Mouse (Mus musculus) stomach, postnatal 0 days (tissue): ENCODE results near the gene Aqp9. TPM values are rescaled to one million over a fixed set of nuclear protein-coding genes. Genes with fewer than 3 reads are reported as not detected.

Experiments used
- ATAC-seq: fragments of 200-750 bp; cut with Nextera tagmentation; 2 replicates; pipeline ENCODE4 v1.8.0; 2017; ENCODE audit not compliant: low FRiP score, low TSS enrichment
- DNase-seq: peaks from one replicate; pipeline ENCODE4 v3.0.0-alpha.2; 2016; ENCODE audit warnings: low spot score
- H3K27ac ChIP-seq: fragments of 300-500 bp; sonication (generic); replicated peaks from 2 replicates; pipeline ENCODE4 v1.5.1; 2014; ENCODE audit warnings: mild to moderate bottlenecking, control low read depth
- H3K27me3 ChIP-seq: fragments of 300-500 bp; sonication (generic); 2 replicates; pipeline ENCODE4 v1.6.1; 2014; ENCODE audit warnings: low read length; ENCODE audit not compliant: control insufficient read depth, insufficient read depth
- H3K36me3 ChIP-seq: fragments of 300-500 bp; sonication (generic); 2 replicates; pipeline ENCODE4 v1.6.1; 2014; ENCODE audit warnings: low read length, mixed read lengths; ENCODE audit not compliant: control insufficient read depth, insufficient read depth
- H3K4me1 ChIP-seq: fragments of 300-500 bp; sonication (generic); replicated peaks from 2 replicates; pipeline ENCODE4 v1.6.1; 2014; ENCODE audit warnings: antibody characterized with exemption; ENCODE audit not compliant: control insufficient read depth, insufficient read depth
- H3K4me2 ChIP-seq: fragments of 300-500 bp; sonication (generic); replicated peaks from 2 replicates; pipeline ENCODE4 v1.6.1; 2014; ENCODE audit warnings: low read depth, mild to moderate bottlenecking, control low read depth, moderate library complexity
- H3K4me3 ChIP-seq: fragments of 300-500 bp; sonication (generic); 2 replicates; pipeline ENCODE4 v1.5.1; 2014; ENCODE audit warnings: low read depth, low read length, control low read depth
- H3K9ac ChIP-seq: fragments of 300-500 bp; sonication (generic); 2 replicates; pipeline ENCODE4 v1.6.1; 2014; ENCODE audit warnings: mild to moderate bottlenecking, low read length, control low read depth, mixed read lengths
- H3K9me3 ChIP-seq: fragments of 300-500 bp; sonication (generic); 2 replicates; pipeline ENCODE4 v1.6.1; 2016; ENCODE audit warnings: low read length; ENCODE audit not compliant: control insufficient read depth
- CTCF ChIP-seq: IDR thresholded peaks from 2 replicates; pipeline ENCODE4 v1.5.1; 2016; ENCODE audit warnings: antibody characterized with exemption, low read depth, mild to moderate bottlenecking, moderate library complexity
- EP300 ChIP-seq: optimal IDR thresholded peaks from 2 replicates; pipeline ENCODE3; 2016; ENCODE audit warnings: antibody characterized with exemption
- WGBS: fragments of 180-500 bp; shearing (Covaris S2); extraction: QIAGEN DNeasy Blood & Tissue Kit; methylation state at CpG from one replicate; pipeline ENCODE4 v1.1.7; 2014; 5-methylcytosine and 5-hydroxymethylcytosine counted together
- polyA plus RNA-seq: library from polyadenylated mRNA; unstranded; fragments of >200 nt; fragmentation: Nextera tagmentation; extraction: Ambion mirVana; gene quantifications from 2 replicates; pipeline ENCODE4 v1.2.1, GENCODE M21; 2015

The Aqp9 gene
- polyA plus RNA-seq, 1 experiment from 2014 or later: 2.1 TPM

DNA sequence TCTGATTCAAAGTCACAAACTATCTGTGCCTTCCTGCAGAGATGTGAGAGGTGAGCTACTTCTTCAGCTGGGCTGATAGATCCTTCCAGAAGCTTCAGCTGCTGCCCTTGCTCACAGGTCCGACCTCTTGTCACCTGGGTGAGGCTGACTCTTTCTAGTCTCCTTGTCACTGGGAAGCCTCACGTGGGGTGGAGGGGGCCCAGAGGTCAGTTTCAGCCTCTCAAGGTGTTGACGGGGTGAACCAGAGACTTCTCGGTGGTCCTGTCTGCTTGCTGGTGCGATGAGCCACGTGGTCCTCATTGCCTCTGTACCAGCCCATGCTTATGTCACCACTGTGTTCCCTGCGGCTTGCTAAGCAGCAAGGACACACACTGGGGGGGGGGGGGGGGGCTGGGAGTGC, 96.0 kb downstream of the Aqp9 start:
- H3K4me3 ChIP-seq: no peak overlapping the region
- H3K27ac ChIP-seq: no peak overlapping the region
- no peaks in the 10 kb centered on the region for H3K36me3 ChIP-seq
- H3K9me3 ChIP-seq: no peaks in the 10 kb centered on the region
- no peak for TF ChIP-seq EP300
- TF ChIP-seq CTCF: no peak
- H3K9ac ChIP-seq: no peak overlapping the region
- ATAC-seq (no peak), DNase-seq (no peak)
- 76% methylated on average over 6 of the region's 7 CpGs for WGBS
- no peaks in the 10 kb centered on the region for H3K4me1 ChIP-seq
- no peak overlapping the region for H3K4me2 ChIP-seq
- no peaks in the 10 kb centered on the region; the same call in 1 of the 2 replicates for H3K27me3 ChIP-seq

- Histone ChIP-seq H3K27ac (no peak overlapping the region), H3K27me3 (no peaks in the 10 kb centered on the region; the same call in 1 of the 2 replicates), H3K4me2 (no peak overlapping the region), H3K9ac (no peak overlapping the region), H3K4me3 (no peak overlapping the region), H3K9me3 (no peaks in the 10 kb centered on the region), H3K4me1 (no peaks in the 10 kb centered on the region), H3K36me3 (no peaks in the 10 kb centered on the region)
- TF ChIP-seq EP300 (no peak), CTCF (no peak)
- ATAC-seq (no peak), DNase-seq (no peak)
- 67% methylated on average over 7 of the region's 7 CpGs for WGBS
These were observed 96.7 kb downstream of the Aqp9 start for GRCm38 (mm10) chr9:71071581-71072330.

DNA sequence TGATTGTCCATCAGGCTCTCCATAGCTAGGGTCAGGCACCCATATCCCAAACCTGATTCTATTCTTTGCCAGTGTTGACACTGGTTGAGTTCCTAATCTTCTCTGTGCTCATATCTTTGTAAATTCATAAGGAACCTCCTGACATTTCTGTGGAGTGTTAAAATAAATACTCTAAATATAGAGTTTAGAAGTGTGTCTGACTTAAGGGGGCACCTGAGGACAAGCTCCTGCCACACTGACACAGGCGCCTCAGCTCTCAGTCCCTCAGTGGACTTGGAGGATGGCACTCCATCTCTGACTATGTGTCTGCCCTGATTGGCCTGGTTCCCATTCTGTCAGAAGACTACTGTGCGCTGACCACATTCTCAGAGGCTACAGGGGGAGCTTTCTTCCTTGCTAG, 97.9 kb downstream of the Aqp9 start:
- Histone ChIP-seq H3K4me1 (no peaks in the 10 kb centered on the region), H3K4me3 (no peak overlapping the region), H3K36me3 (no peaks in the 10 kb centered on the region), H3K9ac (no peak overlapping the region), H3K4me2 (no peak overlapping the region), H3K27ac (no peak overlapping the region), H3K9me3 (no peaks in the 10 kb centered on the region), H3K27me3 (no peaks in the 10 kb centered on the region; the same call in 1 of the 2 replicates)
- 77% methylated on average over 2 of the region's 2 CpGs for WGBS
- DNase-seq (no peak), ATAC-seq (no peak)
- TF ChIP-seq EP300 (no peak), CTCF (no peak)

- Histone ChIP-seq H3K27ac (no peak overlapping the region), H3K9me3 (no peaks in the 10 kb centered on the region), H3K9ac (no peak overlapping the region), H3K4me1 (no peaks in the 10 kb centered on the region), H3K27me3 (no peaks in the 10 kb centered on the region; the same call in 1 of the 2 replicates), H3K36me3 (no peaks in the 10 kb centered on the region), H3K4me2 (no peak overlapping the region), H3K4me3 (no peak overlapping the region)
- ATAC-seq (no peak), DNase-seq (no peak)
- 56% methylated on average over 6 of the region's 6 CpGs for WGBS
- TF ChIP-seq CTCF: no peak
- no peak for TF ChIP-seq EP300
These were observed 99.6 kb downstream of the Aqp9 start for GRCm38 (mm10) chr9:71068866-71069390.

DNA sequence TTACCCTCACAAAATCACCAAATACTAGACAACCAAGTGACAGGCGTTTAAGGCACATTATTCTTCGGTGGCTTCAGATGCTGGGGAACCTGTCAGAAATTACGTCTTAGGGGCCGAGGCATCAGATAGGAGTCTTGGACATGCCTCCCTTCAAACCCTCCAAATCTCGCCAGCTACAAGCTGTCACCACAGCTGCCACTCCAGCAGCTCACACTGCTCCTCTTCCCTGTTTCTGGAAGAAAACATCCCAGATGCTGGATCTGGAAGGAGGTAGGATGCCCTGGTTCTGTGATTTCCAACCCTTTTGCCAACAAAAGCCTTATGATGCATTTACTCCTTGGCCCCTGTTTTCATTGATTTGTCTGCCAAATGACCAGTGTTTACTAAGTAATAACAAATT, 101.3 kb downstream of the Aqp9 start:
- no peaks in the 10 kb centered on the region; the same call in 1 of the 2 replicates for H3K27me3 ChIP-seq
- no peak for TF ChIP-seq EP300
- TF ChIP-seq CTCF: no peak
- WGBS: 90% methylated on average over 5 of the region's 5 CpGs
- no peak overlapping the region for H3K9ac ChIP-seq
- DNase-seq: no peak
- no peak overlapping the region for H3K4me3 ChIP-seq
- ATAC-seq: no peak
- no peak overlapping the region for H3K27ac ChIP-seq
- H3K4me1 ChIP-seq: no peaks in the 10 kb centered on the region
- H3K36me3 ChIP-seq: no peaks in the 10 kb centered on the region
- no peaks in the 10 kb centered on the region for H3K9me3 ChIP-seq
- no peak overlapping the region for H3K4me2 ChIP-seq

- H3K4me2 ChIP-seq: no peak overlapping the region
- H3K4me1 ChIP-seq: no peaks in the 10 kb centered on the region
- no peak for TF ChIP-seq EP300
- TF ChIP-seq CTCF: no peak
- no peaks in the 10 kb centered on the region for H3K27me3 ChIP-seq
- WGBS: 66% methylated on average over 7 of the region's 7 CpGs
- DNase-seq (no peak), ATAC-seq (no peak)
- H3K4me3 ChIP-seq: no peak overlapping the region
- H3K9ac ChIP-seq: no peak overlapping the region
- H3K36me3 ChIP-seq: no peaks in the 10 kb centered on the region
- no peak overlapping the region for H3K27ac ChIP-seq
- no peaks in the 10 kb centered on the region for H3K9me3 ChIP-seq
These were observed 102.0 kb downstream of the Aqp9 start for GRCm38 (mm10) chr9:71066491-71066890.
